Mouse (Mus musculus): ENCODE results near the gene Phc3.

The Phc3 gene

GRCm38 (mm10) chr3:30976991-30977603, 7.9 kb upstream of the Phc3 start:
- no peak for DNase-seq (ENCODE audit: low read depth, low spot score)

- DNase-seq (ENCODE audit: low read depth, low spot score): no peak
These were observed 6.0 kb upstream of the Phc3 start for GRCm38 (mm10) chr3:30975102-30975754.

GRCm38 (mm10) chr3:30968531-30969092, 603 bp downstream of the Phc3 start:
- no peak for DNase-seq (ENCODE audit: low read depth, low spot score)

GRCm38 (mm10) chr3:30965644-30966043, 3.6 kb downstream of the Phc3 start:
- no peak for DNase-seq (ENCODE audit: low read depth, low spot score)

GRCm38 (mm10) chr3:30964216-30964615, 5.0 kb downstream of the Phc3 start:
- no peak for DNase-seq (ENCODE audit: low read depth, low spot score)

GRCm38 (mm10) chr3:30963100-30963499, 6.1 kb downstream of the Phc3 start:
- no peak for DNase-seq (ENCODE audit: low read depth, low spot score)

GRCm38 (mm10) chr3:30959868-30960831, 9.1 kb downstream of the Phc3 start:
- no peak for DNase-seq (ENCODE audit: low read depth, low spot score)

- no peak for DNase-seq (ENCODE audit: low read depth, low spot score)
These were observed 10.5 kb downstream of the Phc3 start for GRCm38 (mm10) chr3:30958709-30959108.

GRCm38 (mm10) chr3:30956327-30956726, 12.9 kb downstream of the Phc3 start:
- DNase-seq (ENCODE audit: low read depth, low spot score): no peak

GRCm38 (mm10) chr3:30952273-30953070, 16.7 kb downstream of the Phc3 start:
- no peak for DNase-seq (ENCODE audit: low read depth, low spot score)

GRCm38 (mm10) chr3:30951652-30952051, 17.6 kb downstream of the Phc3 start:
- DNase-seq (ENCODE audit: low read depth, low spot score): no peak

GRCm38 (mm10) chr3:30934384-30934783, 34.8 kb downstream of the Phc3 start:
- no peak for DNase-seq (ENCODE audit: low read depth, low spot score)

GRCm38 (mm10) chr3:30929828-30930227, 39.4 kb downstream of the Phc3 start:
- DNase-seq (ENCODE audit: low read depth, low spot score): peak; percentile 6

- DNase-seq (ENCODE audit: low read depth, low spot score): no peak
These were observed 41.6 kb downstream of the Phc3 start for GRCm38 (mm10) chr3:30927664-30928063.

GRCm38 (mm10) chr3:30917160-30917559, 52.1 kb downstream of the Phc3 start:
- DNase-seq (ENCODE audit: low read depth, low spot score): no peak

- no peak for DNase-seq (ENCODE audit: low read depth, low spot score)
These were observed 64.6 kb downstream of the Phc3 start for GRCm38 (mm10) chr3:30904658-30905057.

- no peak for DNase-seq (ENCODE audit: low read depth, low spot score)
These were observed 69.8 kb downstream of the Phc3 start for GRCm38 (mm10) chr3:30899407-30899806.

- DNase-seq (ENCODE audit: low read depth, low spot score): no peak
These were observed 72.5 kb downstream of the Phc3 start for GRCm38 (mm10) chr3:30896721-30897120.

GRCm38 (mm10) chr3:30889014-30889413, 80.2 kb downstream of the Phc3 start:
- DNase-seq (ENCODE audit: low read depth, low spot score): no peak

- DNase-seq (ENCODE audit: low read depth, low spot score): no peak
These were observed 81.8 kb downstream of the Phc3 start for GRCm38 (mm10) chr3:30887449-30887848.

- DNase-seq (ENCODE audit: low read depth, low spot score): no peak
These were observed 92.5 kb downstream of the Phc3 start for GRCm38 (mm10) chr3:30876709-30877108.

Measured in skeletal muscle tissue, adult 2 months (tissue).